Mouse (Mus musculus): ENCODE data around the gene Kif5c.

- TF ChIP-seq TAL1 (IDR thresholded peaks at IDR 0.05; ENCODE audit: low read length), result no peak
- TF ChIP-seq GATA1 (IDR thresholded peaks at IDR 0.05; ENCODE audit: low read length), result no peak
Measured at GRCm38 (mm10) chr2:49583311-49583710, 35.8 kb upstream of the Kif5c start.

Measured in erythroblast, embryonic 14.5 days (primary cell).